Mouse (Mus musculus) heart, adult 2 months (tissue): ENCODE results near the gene Slc9a9.

Experiments
- CTCF ChIP-seq: fragments of 200-600 bp; IDR thresholded peaks from 2 replicates; pipeline ENCODE4 v1.8.1; 2022; ENCODE audit warnings: antibody characterized with exemption, mild to moderate bottlenecking, moderate library complexity
- EP300 ChIP-seq: fragments of 200-500 bp; IDR thresholded peaks from 2 replicates; pipeline ENCODE4 v1.6.1; 2011; ENCODE audit warnings: low read depth, low read length, control low read depth; ENCODE audit not compliant: insufficient read depth
- POLR2A ChIP-seq: fragments of 200-500 bp; IDR thresholded peaks from 2 replicates; pipeline ENCODE4 v1.6.1; 2011; ENCODE audit warnings: mild to moderate bottlenecking, low read depth, low read length, control low read depth; ENCODE audit not compliant: insufficient read depth

DNA sequence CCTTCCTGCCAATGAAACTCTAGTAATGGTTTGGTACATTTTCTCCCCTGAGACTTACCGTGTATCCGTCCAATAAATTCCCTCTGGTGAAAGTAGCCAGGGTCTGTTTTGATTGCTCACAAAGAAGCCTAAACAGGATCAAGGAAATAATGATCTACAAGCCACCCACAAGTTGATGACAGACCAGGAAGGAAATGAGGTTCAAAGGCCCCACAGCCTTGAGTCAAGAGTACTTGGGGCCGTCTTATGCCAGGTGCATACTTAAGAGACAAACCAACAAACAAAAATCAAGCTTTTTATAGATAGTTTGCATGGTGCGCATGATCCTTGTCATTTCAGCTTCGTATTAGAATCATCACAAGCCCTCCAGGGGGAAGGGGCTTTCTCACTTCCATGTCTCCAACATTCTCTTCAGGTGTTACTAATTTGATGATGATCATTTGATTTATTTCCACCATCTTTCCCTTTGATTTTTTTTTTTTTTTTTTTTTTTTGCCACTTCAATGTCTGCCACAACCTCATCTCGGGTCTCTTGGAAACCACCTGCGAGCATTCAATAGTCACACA, 275.9 kb downstream of the Slc9a9 start:
- TF ChIP-seq POLR2A (no peak), CTCF (no peak), EP300 (no peak)
